Mouse (Mus musculus) heart, postnatal 4 days (tissue): ENCODE measurements around the gene Rhbdl1. TPM values are rescaled to one million over a fixed set of nuclear protein-coding genes. Genes with fewer than 3 reads are reported as not detected.
A peak's percentile ranks its signal among the peaks of the same experiment; 100 is the strongest.

Source experiments
- DNase-seq: peaks from one replicate; pipeline ENCODE4 v3.0.0; 2021
- total RNA-seq, 2 experiments: library from RNA; stranded (reverse); gene quantifications; 2 replicates each; pipeline ENCODE4 v1.2.3; 2021

The Rhbdl1 gene
- 1 to 10 TPM; 2.0 to 2.5 TPM for total RNA-seq

DNA sequence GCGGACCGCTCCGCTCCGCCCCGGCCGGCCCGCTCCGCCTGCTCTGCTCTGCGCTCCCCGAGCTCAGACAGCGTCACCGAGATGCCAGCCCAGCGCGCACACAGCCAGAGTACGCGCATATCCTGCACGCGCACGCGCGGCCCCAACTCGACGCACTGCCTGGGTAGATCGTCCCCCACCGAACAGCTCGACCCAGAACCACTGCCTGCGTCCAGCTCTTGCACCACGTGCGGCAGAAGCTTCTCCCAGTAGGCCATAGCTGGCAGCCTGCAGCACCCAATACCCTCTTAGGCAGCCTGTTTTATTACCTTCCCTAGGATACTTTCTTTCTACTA is at the start of gene Rhbdl1:
Gene Rhbdl1, minus strand, starts transcription at position 220 of the 335 bp plus-strand sequence.
- peak; percentile 79 for DNase-seq

DNA sequence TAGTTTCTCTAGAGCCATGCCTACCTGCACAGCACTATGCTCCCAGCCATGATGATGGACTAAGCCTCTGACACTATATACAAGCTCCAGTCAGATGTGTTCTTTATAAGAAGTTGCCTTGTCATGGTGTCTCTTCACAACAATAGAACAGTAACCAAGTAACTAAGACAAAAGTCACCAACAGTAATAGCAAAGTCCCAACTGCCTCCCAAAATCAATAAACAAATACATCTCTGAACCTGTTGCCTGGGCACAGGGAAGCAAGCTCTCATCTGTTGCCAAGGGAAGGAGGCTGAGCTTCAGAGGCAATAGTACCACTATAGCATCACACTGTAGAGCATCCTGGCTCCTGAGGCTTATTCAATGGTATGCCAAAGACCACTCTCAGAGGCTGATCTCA is 49.7 kb upstream of the Rhbdl1 start:
- no peak for DNase-seq

DNA sequence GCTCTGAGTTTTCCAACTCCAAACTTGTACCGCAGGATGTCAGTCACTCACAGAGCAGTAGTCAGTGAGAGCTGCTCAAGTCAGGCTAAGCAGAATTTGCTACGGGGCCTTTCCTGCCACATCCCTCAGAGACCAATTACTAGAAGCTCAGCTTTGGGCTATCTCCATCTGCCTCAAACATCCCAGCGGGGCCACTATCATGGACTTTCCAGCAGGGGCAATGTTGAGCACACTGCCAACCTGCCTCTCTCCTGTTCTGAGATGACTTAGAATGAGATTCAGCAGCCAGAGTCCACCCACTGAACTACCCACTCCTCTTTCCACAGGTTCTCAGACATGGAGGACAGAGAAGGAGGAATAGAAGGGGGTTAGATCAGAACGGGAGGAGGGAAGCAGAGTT is 48.5 kb upstream of the Rhbdl1 start:
- DNase-seq: no peak

DNA sequence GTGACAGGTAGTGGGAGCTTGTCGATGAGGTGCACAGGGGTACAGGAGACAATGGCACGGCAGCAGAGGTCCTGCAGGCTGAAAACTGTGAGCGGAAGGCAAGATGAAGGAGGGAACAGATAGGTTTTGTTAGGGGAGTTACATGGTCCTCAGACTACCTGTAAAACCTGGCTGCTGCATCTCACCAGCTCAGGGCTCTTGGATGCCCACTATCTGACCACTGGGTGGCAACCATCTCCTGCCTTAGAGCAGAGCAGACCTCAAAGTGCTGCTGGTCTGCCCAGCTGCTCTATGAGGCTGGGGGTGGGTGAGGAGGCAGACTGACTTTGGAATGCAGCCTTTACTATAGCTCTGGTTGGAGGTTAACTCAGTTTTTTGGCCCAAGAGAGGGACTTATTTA is 46.7 kb upstream of the Rhbdl1 start:
- no peak for DNase-seq

DNA sequence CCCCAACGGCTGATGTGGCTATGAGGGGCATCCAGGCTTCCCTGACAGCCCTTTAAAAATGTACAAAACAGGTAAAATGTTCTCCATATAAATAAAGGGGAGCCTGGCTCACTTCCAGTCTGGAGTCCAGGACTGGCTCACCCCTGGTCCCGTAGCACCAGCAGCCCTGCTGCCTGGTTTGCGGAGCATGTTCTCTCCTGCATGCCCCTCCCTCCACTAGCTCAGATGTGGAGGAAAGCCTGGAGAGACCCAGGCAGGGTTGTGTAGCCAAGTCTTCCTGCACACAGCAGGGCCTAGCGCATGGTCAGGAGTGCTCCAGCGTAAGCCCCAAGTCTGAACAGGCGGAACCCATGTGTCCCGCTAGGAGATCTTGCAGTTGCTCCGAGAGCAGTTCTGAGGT is 46.2 kb upstream of the Rhbdl1 start:
- no peak for DNase-seq

DNA sequence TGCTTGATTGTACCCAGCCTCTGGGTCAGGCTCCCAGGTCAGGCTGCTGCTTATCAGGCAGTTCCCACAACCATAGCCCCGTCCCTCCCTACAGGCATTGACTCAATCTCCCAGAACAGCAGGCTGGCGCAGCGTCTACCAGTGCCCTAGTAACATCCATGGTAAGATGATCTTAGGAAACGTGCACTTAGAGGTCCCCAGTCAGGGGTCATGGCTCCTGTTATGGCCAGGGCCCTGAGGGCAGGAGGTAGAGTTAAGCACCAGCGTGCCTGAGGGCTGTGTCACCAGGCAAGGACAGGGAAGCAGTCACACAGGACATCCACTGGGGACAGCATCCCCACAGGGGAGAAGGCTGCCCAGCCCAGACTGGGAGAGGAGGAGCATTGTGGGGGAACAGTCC is 45.2 kb upstream of the Rhbdl1 start:
- DNase-seq: no peak

DNA sequence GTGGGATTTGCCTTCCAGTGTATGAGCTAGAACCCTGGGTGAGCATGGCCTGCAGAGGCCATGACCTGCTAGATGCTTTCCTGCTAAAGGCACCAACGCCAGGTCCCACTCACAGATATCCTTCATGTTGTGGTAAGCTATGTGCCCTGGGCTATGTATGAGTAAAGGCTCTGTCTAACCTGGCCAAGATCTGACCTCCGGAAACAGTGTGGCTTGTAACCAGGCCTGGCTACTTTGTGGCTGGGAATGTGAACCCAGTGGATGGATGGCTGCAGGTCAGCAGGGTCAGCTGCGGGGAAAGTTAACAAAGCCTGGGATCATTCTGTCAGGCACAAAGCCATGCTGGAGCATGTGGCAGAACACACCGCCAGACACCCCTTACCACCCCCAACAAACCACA is 44.6 kb upstream of the Rhbdl1 start:
- DNase-seq: no peak

DNA sequence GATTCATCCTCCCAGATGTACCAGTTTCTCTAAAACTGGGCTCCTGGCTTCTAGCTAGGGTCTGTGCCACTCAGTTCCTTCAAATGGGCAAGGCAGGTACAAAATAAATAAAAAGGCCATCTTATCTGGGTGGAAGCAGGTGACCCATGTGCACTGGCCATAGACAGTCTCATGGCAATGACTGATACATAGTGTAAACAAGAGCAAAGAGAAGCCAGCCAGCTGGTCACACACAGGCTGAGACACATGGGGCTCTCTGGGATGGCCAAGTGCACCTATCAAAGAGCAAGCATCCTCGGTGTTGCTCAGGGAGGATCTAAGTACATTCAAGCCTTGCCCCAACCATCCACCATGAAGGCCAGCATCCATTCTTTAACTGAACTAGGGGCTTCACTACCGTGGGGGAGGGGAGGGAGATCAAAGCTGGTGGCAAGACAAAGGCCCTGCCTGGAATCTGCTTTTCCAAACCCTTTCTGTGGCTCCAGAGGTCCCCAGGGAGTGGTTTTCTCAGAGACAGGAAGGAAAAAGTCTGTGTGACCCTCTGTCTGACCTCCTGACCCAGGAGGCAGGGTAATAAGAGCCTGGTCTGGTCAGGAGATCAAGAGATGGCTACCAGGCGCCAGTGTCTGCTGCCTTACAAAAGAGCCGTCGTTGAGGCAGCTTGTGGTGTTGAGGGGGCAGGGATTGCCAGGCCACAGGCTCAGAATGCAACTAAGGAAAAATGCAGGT is 44.0 kb upstream of the Rhbdl1 start:
- DNase-seq: no peak

DNA sequence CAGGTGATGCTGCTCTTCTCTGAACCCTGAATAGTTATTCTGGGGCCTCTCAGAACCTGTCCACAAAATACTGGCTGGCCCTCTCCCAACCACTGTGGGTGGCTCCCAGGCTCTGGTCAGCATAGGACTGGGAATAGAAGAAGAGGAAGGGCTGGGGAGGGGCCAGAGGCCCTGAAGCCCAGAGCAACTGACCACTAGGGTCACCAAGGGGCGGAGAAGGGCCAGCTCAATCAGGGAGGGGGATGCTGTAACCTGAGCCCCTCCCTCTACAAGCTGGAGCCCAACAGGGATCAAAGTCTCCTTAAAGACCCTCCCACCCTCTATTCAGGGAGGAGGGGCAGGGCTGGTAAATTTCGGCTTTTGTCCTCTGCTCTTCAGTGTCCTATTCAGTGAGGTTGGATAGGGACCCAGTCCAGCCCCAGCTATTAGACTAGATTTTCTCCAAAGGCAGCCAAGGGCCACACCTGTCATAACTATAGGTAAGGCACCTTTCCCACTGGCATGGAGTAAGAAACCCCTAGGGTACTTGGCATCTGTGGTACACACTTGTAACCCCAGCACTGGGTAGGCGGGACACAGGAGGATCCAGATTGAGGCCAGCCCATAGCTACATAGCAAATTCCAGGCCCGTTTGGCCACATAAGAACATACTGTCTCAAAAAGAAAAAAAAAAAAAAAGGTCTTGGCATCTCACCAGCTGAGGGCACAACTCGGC is 43.3 kb upstream of the Rhbdl1 start, which contains the start of gene Wfikkn1:
Gene Wfikkn1, minus strand, starts transcription at position 663 of the 715 bp plus-strand sequence.
- DNase-seq: peak; percentile 7

DNA sequence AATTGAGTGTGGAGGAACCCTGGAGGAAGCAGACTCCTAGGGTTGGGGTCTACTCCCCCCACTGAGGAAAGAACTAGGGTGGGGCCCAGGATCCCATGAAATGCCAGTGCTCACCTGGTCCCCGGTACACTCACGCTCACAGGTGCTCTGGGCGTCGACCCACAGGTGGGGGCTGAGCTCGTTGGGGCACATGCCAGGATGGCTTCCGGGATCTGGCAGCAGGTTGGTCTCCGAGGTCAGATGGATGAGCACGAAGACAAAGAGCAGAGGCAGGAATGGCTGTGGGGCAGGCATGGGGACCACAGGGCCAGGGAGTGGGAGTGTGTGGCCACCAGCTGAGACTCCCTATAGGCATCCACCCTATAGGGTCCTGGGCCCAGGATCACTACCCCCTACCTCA is 42.7 kb upstream of the Rhbdl1 start:
- DNase-seq: no peak

DNA sequence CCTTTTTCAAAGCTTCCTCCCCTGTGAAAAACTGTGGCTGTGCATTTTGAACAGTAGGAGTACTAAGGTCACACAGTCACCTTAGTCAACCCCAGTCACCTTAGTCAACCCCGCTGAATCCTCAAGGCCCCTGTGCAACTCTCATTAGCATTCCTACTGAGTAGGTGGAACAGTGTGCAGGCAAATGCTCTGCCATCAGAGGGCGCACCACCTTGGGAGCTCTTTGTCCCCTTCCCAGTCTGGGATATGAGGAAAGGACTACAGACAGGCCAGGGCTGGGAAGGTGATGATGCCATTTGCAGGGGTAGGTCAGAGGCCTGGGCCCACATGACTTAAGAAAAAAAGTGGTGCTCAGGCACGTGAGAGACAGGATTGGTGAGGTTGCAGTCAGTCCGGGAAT is 42.2 kb upstream of the Rhbdl1 start:
- peak; percentile 33 for DNase-seq

DNA sequence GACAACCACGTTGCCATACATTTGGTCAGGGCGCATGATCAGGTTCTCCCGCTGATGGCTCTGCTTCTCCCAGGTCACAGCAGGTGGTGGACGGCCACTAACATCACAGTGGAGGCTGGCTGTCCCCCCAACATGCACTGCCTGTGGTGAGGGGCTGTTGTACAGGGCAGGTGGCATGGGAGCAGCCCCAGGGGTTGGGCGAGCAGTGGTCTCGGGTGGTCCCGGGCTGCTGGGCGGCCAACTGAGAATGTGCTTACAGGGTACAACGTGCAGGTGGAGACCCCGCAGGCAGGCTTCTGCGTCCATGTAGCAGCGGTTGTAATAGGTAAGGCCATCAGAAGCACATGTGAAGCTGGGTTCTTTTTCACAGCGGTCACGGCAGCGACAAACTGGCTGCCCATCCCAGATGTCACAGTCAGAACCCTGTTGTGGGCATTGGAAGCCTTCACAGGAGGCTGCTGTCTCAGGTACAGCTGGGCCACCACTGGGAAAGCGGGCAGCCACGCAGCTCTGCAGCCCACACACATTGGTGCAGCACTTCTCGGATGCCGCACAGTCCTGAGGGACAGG is 41.6 kb upstream of the Rhbdl1 start:
- DNase-seq: no peak

DNA sequence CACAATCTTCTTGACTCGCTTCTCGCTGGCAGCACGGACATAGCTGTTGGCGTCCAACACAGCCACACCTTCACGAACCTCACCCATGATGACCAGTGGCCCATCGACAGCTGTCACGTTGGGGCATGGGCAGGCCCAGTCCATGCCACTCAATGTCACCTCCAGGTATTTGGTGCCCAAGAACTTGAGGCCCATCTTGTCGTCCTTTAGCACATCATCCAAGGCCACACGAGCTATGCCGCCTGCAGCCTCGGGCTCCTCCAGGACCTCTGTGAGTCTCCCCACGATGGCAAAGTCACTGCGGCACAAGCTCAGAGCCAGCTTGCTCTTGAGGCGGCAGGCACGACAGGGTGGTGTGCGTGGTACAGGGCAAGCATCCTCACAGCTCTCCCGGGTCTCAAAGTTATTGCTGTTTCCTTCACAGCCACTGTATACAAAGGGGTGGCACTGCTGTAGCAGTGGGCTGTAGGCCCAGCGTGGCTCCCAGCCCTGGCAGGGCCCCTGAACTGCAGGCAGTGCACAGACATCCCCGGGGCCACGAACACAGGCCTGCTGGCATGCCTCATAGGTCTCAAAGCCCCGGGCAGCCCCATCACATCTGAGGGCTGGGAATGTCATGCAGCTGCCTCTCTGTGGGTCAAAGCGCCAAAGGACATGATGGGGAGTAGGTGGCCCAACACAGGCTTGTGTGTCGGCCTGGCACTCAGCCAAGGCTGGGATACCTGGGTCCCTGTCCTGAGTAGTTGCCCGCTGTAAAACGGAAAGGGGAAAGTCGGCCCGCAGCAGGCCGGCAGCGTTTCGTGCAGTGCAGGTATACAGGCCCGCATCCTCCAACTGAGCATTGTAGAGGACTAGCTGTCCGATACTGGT is 40.9 kb upstream of the Rhbdl1 start:
- DNase-seq: no peak

DNA sequence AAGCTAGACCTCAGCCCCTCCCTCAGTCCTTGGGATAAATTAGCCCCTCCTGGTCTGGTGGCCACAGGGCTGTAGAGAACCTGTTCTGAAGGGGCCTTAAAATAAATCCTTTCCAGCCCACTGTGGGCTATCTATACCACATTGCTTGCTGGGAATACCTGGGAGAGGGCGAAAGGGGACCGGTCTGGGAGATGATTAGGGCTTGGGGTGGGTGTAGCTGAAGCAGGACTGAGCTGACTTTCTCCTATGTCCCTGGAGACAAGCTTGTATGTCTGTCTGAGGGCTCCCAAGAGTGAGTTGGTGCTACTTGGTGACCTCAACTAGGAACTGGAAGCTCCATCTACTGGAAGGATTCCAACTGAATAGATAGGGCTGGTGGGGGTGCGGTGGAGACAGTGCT is 39.9 kb upstream of the Rhbdl1 start:
- no peak for DNase-seq

DNA sequence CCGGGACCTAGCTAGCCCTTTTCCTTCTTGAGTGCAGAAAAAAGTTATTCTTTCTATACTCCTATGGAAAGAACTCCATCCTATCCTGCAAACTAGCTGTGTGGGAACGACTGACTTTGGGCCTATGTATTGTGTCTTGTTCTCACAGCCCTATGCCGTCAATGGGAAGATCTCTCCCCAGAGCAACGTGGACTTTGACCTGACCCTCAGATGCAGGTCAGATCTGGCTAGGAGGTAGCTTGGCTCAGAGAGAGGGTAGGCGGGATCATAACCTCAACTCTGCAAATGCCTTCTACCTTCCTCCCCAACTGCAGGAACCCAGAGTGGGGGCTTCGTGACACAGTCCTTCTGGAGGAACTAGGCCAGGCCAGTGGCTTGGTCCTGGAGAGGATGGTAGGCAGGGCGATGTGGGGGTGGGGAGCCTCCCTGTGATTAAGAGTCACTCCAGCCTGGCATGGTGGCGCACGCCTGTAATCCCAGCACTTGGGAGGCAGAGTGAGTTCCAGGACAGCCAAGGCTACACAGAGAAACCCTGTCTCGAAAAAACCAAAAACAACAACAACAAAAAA is 39.3 kb upstream of the Rhbdl1 start:
- no peak for DNase-seq

DNA sequence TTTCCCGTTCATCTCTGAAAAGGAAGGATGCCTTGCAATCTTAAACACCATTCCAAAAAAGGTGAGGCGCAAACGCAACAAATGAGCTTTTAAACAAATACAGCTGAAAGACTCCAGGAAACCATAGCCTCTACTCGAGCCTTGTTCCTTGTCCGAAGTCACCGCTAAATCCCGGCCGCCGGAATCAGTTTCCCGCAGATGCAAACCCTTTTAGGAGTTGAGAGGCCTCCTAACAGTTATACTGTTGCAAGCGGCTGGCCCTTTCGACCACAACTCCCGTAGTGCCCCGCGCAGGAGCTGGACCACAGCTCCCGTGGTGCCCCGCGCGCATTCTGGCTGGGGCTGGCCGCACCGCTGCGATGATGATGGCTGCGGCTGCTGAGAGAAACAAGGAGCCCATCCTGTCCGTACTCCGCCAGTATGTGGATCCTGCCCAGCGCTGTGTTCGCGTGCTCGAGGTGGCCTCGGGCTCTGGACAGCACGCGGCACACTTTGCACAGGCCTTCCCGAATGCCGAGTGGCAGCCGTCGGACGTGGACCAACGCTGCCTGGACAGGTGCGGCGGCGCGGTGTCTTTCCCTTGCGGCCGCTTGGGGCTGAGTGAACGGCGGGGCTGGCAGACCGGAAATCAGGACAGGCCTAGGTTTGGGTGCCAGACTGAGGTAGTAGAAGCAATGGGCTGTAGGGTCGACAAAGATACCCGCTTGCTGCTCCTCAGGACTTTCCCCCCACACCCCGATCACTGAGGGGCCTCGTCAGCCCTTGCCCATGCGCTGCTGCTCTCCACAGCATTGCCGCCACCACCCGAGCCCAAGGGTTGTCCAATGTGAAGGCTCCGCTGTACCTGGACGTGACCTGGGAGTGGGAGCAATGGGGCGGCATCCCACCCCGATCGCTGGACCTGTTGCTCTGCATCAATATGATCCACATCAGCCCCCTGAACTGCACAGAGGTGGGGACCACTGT is 38.4 kb upstream of the Rhbdl1 start:
- peak; percentile 90 for DNase-seq

DNA sequence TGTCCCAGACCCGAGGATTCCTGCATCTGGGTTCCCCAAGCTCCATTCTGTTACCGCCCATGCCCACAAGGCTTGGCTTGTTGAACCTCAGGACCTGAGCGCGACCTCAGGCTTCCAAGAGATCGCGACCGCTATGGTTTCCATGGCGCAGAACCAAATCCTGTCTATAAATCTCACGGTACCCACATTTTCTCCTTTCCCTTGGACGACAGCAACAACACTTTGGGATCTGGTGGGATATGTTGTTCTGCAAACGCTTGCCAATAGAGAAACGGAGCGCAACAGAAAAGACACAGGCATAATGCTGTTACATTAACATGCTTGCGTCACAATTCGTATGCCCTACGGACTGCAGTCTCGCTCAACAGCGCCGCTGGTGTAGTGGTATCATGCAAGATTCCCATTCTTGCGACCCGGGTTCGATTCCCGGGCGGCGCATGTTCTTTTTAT is 37.7 kb upstream of the Rhbdl1 start, which contains the start of gene Mettl26:
Gene Mettl26, plus strand, starts transcription at position 354 of the 450 bp plus-strand sequence.
- peak; percentile 96 for DNase-seq

DNA sequence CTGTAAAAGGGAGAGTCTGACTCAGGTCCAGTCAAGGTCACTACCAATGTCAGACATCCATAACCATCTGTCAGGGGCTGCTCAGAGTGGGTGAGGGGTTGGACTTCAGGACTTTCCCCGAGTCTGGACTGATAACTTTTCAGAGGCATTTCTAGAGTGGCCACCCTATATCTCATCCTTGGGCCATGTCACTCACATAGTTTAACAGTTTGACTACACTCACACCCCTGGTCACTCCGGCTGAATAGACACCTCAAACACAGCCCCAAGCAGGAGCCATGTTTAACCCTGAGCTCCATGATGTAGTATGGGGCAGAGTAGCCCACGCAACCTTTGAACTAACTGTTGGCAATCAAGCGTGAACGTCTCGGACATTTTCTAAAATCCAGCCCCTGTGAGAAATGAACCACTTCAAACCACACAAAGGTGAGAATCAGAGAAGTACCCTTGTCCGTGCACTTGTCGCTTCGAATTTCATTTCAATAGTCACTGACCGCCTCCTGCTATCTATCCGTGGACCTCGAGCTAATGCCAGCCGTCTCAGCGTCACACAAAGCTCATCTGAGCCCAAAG is 37.1 kb upstream of the Rhbdl1 start:
- no peak for DNase-seq

DNA sequence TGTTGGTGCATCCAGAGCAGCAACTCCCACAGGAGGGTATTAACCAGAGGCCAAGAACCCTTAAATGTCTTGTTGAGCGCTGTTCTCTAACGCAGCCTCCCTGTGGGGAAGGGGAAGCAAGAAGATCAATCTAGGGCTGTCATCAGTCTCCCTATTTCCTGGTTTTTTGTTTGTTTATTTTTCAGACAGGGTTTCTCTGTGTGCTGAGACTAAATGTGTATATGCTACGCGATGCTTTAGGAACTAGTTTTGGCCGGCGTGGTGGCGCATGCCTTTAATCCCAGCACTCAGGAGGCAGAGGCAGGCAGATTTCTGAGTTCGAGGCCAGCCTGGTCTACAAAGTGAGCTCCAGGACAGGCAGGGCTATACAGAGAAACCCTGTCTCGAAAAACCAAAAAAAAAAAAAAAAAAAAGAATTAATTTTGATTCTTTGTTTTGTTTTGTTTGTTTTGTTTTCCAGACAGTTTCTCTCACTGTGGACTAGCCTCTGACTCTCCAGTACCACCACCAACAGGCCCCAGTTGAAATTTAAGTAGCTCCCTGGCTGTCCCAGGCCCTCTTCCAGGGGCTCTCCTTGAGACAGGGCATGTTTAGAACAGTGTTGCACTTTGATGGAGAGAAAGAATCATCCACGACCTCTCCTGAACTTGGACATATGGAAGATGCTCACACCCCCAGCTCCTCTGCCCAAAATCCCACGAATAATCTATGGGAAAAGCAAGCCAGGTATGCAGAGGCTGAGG is 36.5 kb upstream of the Rhbdl1 start:
- DNase-seq: no peak

DNA sequence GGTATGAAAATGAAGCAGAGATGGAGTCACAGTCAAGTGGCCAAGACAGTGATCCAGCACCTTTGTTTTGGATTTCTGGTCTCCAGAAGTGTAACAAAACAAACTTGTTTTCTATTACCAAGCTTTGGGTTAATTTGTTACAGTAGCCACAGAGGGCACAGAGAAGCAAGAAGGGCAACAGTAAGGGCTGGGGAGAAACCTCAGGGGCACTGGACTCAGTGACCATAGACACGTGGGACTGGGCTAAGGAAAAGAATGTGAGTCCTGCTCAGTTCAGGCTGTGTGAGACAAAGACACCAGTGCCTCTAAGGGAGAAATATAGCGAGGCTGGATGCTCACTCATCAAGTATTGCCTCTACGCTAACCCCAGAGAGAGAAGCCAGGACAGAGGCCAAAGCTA is 35.6 kb upstream of the Rhbdl1 start:
- no peak for DNase-seq
